Mouse (Mus musculus): ENCODE measurements at regions not wholly inside any gene's neighbourhood (a gene's known extent, or its start where the extent isn't known, plus 50 kb on each side); places are given as distances from the start of the nearest gene placed in this dataset.
"Not testable (repeated sequence)": the region's sequence is repeated elsewhere in the genome, so short reads cannot be mapped to it uniquely, and the experiment has no call there.

- not testable (repeated sequence) for TF ChIP-seq CTCF, EP300 (IDR thresholded peaks at IDR 0.05; ENCODE audit: low read depth)
These were observed 319.1 kb downstream of the Lrig3 start for GRCm38 (mm10) chr10:126285096-126285495.

Measured in heart, postnatal 0 days (tissue).